Mouse (Mus musculus) embryonic facial prominence, embryonic 12.5 days (tissue): ENCODE measurements around the gene Gm10803. TPM values are rescaled to one million over a fixed set of nuclear protein-coding genes. Genes with fewer than 3 reads are reported as not detected.

Experiments
- ATAC-seq: fragments of 200-750 bp; cut with Nextera tagmentation; 2 replicates; pipeline ENCODE4 v1.8.0; 2017; ENCODE audit not compliant: insufficient number of reproducible peaks, insufficient read depth, low FRiP score, low TSS enrichment
- H3K27ac ChIP-seq: fragments of 300-500 bp; sonication (generic); 2 replicates; pipeline ENCODE4 v1.5.1; 2016; ENCODE audit warnings: mild to moderate bottlenecking
- H3K27me3 ChIP-seq: fragments of 300-500 bp; sonication (generic); 2 replicates; pipeline ENCODE4 v1.6.1; 2016; ENCODE audit warnings: mild to moderate bottlenecking, moderate library complexity
- H3K36me3 ChIP-seq: fragments of 300-500 bp; sonication (generic); 2 replicates; pipeline ENCODE4 v1.6.1; 2016; ENCODE audit warnings: mild to moderate bottlenecking
- H3K4me1 ChIP-seq: fragments of 300-500 bp; sonication (generic); 2 replicates; pipeline ENCODE4 v1.6.1; 2016
- H3K4me2 ChIP-seq: fragments of 300-500 bp; sonication (generic); replicated peaks from 2 replicates; pipeline ENCODE4 v1.6.1; 2016; ENCODE audit warnings: mild to moderate bottlenecking, moderate library complexity
- H3K4me3 ChIP-seq: fragments of 300-500 bp; sonication (generic); 2 replicates; pipeline ENCODE4 v1.5.1; 2016; ENCODE audit warnings: mild to moderate bottlenecking
- H3K9ac ChIP-seq: fragments of 300-500 bp; sonication (generic); 2 replicates; pipeline ENCODE4 v1.6.1; 2016; ENCODE audit warnings: mild to moderate bottlenecking, moderate library complexity
- H3K9me3 ChIP-seq: fragments of 300-500 bp; sonication (generic); 2 replicates; pipeline ENCODE4 v1.6.1; 2016; ENCODE audit warnings: mild to moderate bottlenecking, moderate library complexity
- WGBS: fragments of 180-500 bp; shearing (Covaris S2); methylation state at CpG from one replicate; pipeline ENCODE4 v1.1.7; 2016; 5-methylcytosine and 5-hydroxymethylcytosine counted together
- polyA plus RNA-seq: library from polyadenylated mRNA; unstranded; fragments of >200 nt; fragmentation: Nextera tagmentation; extraction: Ambion mirVana; gene quantifications from 2 replicates; pipeline ENCODE4 v1.2.1, GENCODE M21; 2016

The Gm10803 gene
- polyA plus RNA-seq, 1 experiment from 2014 or later, result not detected

DNA sequence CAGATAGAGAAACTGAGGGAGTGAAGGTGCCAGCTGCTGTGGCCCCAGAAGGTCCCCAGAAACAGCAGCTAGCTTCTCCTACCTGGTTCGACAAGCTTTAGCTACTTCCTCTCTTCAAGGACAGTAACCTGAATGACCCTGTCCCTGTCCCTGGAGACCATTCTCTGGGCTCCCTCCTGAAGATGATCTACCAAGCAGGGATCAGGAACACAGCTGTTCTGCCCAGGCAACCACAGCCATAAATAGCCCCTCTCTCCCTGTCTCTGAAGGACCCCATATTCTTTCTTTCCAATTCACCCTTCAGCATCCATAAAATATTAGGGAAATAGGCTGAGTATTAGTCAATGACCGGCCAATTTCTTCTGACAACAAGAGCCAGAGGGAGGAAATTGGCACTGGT is 18.6 kb upstream of the Gm10803 start:
- Histone ChIP-seq H3K4me1 (peaks cover 17% of the 10 kb centered on the region), H3K36me3 (no peaks in the 10 kb centered on the region), H3K4me2 (no peak overlapping the region), H3K27me3 (no peaks in the 10 kb centered on the region), H3K9me3 (no peaks in the 10 kb centered on the region), H3K4me3 (no peak overlapping the region), H3K9ac (no peak overlapping the region), H3K27ac (no peak overlapping the region)
- WGBS, result 72% methylated on average over 2 of the region's 2 CpGs
- no peak for ATAC-seq

DNA sequence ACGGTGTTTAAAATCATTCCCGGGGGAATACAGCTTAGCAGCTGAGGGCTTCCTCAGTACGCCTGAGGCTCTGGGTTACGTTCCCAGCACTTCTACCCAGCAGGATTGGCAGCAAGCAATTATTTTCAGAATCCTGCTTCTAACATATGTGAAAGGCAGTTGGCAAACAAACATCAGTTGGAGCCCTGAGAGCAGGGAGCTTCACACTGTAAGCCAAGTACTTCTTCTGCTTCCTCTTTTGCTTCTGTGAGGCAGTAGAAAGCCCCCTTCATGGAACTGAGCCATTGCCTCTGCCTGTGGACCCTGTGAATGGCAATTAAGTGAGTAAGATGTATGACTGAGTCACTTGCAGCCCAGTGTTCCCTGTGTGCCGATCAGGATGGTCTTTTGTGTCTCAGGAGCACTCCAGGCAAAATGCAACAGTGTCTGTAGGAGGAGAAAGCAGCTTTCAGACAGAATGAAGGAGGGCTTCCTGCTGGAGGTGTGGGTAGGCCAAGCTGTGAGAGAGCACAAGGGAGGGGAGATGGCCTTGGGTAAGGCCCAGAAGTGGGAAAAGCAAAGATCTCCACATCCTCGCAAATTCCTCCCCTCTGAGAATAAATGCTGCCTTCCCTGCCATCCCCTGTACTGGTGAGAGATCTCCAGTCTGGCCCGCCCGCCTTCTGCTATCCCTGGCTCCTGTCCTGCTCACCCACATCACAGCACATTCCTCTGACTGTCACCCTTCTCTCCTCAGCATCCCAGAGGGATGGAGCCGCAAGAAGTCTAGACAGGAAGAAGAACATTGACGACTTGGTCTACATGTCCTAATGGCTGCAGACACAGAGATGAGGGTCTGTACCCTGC is 7.5 kb upstream of the Gm10803 start:
- H3K4me3 ChIP-seq, result no peak overlapping the region
- no peak overlapping the region for H3K9ac ChIP-seq
- 55% methylated on average over 10 of the region's 10 CpGs for WGBS
- no peak overlapping the region for H3K4me2 ChIP-seq
- no peaks in the 10 kb centered on the region for H3K36me3 ChIP-seq
- peaks cover 28% of the 10 kb centered on the region for H3K4me1 ChIP-seq
- H3K9me3 ChIP-seq, result no peaks in the 10 kb centered on the region
- H3K27me3 ChIP-seq, result no peaks in the 10 kb centered on the region
- peak overlapping the region; percentile 86 for H3K27ac ChIP-seq
- ATAC-seq, result no peak

DNA sequence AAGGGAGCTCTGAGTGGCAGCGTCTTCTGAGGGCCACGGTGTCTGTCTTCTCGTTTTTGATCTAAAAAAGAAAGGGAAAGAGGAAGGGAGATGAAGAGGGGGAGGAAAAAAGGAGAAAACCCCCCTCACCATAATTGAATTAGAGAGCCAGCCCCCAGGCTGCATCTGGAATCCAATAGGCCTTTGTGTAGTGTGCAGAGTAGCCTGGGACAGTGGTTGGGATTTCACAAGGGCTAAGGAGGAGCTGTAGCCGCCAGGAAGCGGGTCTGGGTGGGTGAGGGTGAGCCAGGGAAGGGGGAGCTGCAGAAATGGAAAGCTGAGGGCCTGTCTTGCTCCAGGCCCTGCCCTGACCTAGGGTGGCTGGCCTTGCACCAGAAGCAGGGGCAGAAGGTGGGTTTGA is 6.5 kb upstream of the Gm10803 start:
- Histone ChIP-seq H3K27me3 (no peaks in the 10 kb centered on the region), H3K9me3 (no peaks in the 10 kb centered on the region), H3K4me1 (peaks cover 28% of the 10 kb centered on the region), H3K36me3 (no peaks in the 10 kb centered on the region), H3K4me3 (no peak overlapping the region), H3K4me2 (no peak overlapping the region), H3K27ac (peak overlapping the region; percentile 86), H3K9ac (0 out of 2 replicates have a peak overlapping the region, but pooled peaks have one; percentile 27)
- ATAC-seq, result 0 out of 2 replicates have a peak, but pooled peaks have one; percentile 63
- WGBS, result 15% methylated on average over 5 of the region's 5 CpGs

DNA sequence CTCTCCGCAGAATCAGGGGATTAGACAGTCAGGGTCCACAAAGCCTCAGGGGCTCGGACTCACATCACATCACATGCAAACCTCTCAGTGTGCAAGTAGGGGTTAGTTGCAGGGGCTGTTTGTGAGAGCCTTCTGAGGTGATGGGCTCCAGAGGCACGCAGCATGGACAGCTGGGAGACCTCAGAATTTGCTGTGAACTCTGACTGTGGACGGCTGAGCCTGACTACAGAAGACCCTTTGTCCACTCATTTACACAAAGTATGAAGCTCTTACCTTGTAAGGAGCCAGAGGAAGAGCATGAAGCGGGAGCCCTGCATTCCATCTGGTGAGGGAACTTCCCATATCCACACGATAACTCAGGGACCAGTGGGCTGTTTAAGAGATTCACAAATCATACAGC is 5.3 kb downstream of the Gm10803 start:
- no peaks in the 10 kb centered on the region for H3K9me3 ChIP-seq
- peaks cover 33% of the 10 kb centered on the region for H3K4me1 ChIP-seq
- no peaks in the 10 kb centered on the region for H3K27me3 ChIP-seq
- H3K9ac ChIP-seq, result no peak overlapping the region
- 0 out of 2 replicates have a peak overlapping the region, but pooled peaks have one; percentile 43 for H3K27ac ChIP-seq
- WGBS, result 25% methylated on average over 6 of the region's 6 CpGs
- no peak for ATAC-seq
- H3K36me3 ChIP-seq, result no peaks in the 10 kb centered on the region
- H3K4me2 ChIP-seq, result no peak overlapping the region
- H3K4me3 ChIP-seq, result no peak overlapping the region

DNA sequence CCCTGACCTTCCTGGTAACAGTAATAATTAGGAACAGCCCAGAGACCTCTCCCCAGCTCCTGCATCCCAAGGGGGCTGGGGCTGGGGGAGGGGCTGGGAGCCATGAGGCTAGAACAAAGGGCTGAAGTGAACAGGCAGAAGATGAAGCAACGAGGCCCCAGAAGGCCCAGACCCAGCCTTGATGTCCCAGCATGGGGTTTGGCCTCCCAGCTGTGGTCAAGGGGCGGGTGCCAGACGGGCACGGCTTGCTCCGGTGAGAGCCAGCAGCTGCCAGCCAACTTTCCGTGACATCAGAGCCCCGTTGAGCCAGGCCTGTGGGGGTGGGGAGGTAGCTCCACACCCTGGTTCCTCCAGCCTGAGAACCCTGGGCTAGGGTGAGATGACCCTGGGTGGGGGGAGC is 7.3 kb downstream of the Gm10803 start:
- no peak for ATAC-seq
- no peaks in the 10 kb centered on the region for H3K27me3 ChIP-seq
- no peak overlapping the region for H3K4me2 ChIP-seq
- H3K9ac ChIP-seq, result no peak overlapping the region
- no peaks in the 10 kb centered on the region for H3K9me3 ChIP-seq
- peaks cover 33% of the 10 kb centered on the region for H3K4me1 ChIP-seq
- H3K4me3 ChIP-seq, result no peak overlapping the region
- 23% methylated on average over 7 of the region's 7 CpGs for WGBS
- no peak overlapping the region for H3K27ac ChIP-seq
- H3K36me3 ChIP-seq, result no peaks in the 10 kb centered on the region

- no peak overlapping the region for H3K27ac ChIP-seq
- H3K4me1 ChIP-seq, result peaks cover 12% of the 10 kb centered on the region
- 67% methylated on average over 5 of the region's 5 CpGs for WGBS
- H3K27me3 ChIP-seq, result no peaks in the 10 kb centered on the region
- 0 out of 2 replicates have a peak, but pooled peaks have one; percentile 35 for ATAC-seq
- H3K9me3 ChIP-seq, result no peaks in the 10 kb centered on the region
- no peaks in the 10 kb centered on the region for H3K36me3 ChIP-seq
- no peak overlapping the region for H3K4me3 ChIP-seq
- no peak overlapping the region; the same call in 1 of the 2 replicates for H3K9ac ChIP-seq
- H3K4me2 ChIP-seq, result no peak overlapping the region
Measured at GRCm38 (mm10) chr2:93572565-93572964, 12.2 kb downstream of the Gm10803 start.

GRCm38 (mm10) chr2:93581271-93581670 is 20.9 kb downstream of the Gm10803 start:
- ATAC-seq, result no peak
- Histone ChIP-seq H3K9me3 (no peaks in the 10 kb centered on the region), H3K9ac (no peak overlapping the region), H3K27me3 (no peaks in the 10 kb centered on the region), H3K27ac (no peak overlapping the region), H3K36me3 (no peaks in the 10 kb centered on the region), H3K4me3 (no peak overlapping the region), H3K4me2 (no peak overlapping the region), H3K4me1 (peaks cover 6% of the 10 kb centered on the region; the same call in 1 of the 2 replicates)
- WGBS, result 45% methylated on average over 3 of the region's 3 CpGs

- no peak for ATAC-seq
- no peaks in the 10 kb centered on the region for H3K27me3 ChIP-seq
- no peaks in the 10 kb centered on the region for H3K36me3 ChIP-seq
- 58% methylated on average over 1 of the region's 1 CpGs for WGBS
- H3K4me1 ChIP-seq, result peaks cover 21% of the 10 kb centered on the region
- H3K4me3 ChIP-seq, result no peak overlapping the region
- no peak overlapping the region for H3K4me2 ChIP-seq
- H3K9ac ChIP-seq, result no peak overlapping the region
- no peak overlapping the region for H3K27ac ChIP-seq
- H3K9me3 ChIP-seq, result no peaks in the 10 kb centered on the region
Measured at GRCm38 (mm10) chr2:93585821-93586220, 25.5 kb downstream of the Gm10803 start.

DNA sequence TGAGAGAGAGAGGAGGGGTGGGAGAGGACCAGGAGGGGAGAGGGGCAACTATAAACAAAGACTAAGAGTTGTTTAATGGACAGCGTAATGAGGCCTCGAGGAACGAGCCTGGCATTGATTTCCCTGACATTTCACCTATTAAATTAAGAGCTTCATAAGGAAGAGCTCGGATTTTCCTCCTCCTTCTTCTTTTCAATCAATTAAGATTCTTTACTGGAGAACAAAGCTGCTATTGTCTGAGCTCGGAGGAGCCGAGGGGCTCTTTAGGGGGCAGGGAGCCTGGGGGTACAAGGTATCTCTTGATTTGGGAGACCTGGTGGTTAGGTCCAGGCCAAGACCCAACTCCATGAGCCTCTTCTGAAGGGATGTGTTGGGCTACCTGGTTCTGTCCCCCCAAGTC is 27.1 kb downstream of the Gm10803 start:
- 12% methylated on average over 6 of the region's 6 CpGs for WGBS
- Histone ChIP-seq H3K4me3 (no peak overlapping the region), H3K9ac (no peak overlapping the region), H3K9me3 (no peaks in the 10 kb centered on the region), H3K27me3 (no peaks in the 10 kb centered on the region), H3K4me1 (peaks cover 24% of the 10 kb centered on the region), H3K36me3 (no peaks in the 10 kb centered on the region), H3K27ac (no peak overlapping the region), H3K4me2 (no peak overlapping the region)
- ATAC-seq, result no peak

GRCm38 (mm10) chr2:93589875-93590274 is 29.5 kb downstream of the Gm10803 start:
- 70% methylated on average over 4 of the region's 4 CpGs for WGBS
- H3K27ac ChIP-seq, result no peak overlapping the region
- no peak for ATAC-seq

DNA sequence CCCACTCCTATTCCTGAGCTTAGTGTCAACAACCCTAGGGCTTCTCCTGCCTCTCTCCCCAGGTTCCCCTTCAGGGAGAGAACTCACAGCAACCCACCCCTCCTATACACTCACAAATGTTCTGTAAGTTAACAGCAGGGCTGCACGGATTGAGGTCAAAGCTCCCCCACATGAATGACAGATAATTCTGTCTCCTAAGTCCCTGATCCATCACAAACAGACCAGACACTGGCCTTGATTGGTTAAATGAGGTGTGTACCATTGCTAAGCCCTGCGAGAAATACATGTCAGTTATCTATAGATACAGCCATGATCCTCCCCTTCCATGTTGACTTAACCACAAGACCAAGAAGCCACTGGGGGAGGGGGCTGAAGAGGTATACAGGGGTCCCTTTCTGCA is 31.3 kb downstream of the Gm10803 start:
- H3K4me2 ChIP-seq, result no peak overlapping the region
- no peaks in the 10 kb centered on the region for H3K36me3 ChIP-seq
- H3K9ac ChIP-seq, result no peak overlapping the region
- H3K27me3 ChIP-seq, result no peaks in the 10 kb centered on the region
- H3K4me1 ChIP-seq, result peaks cover 33% of the 10 kb centered on the region
- no peak overlapping the region for H3K4me3 ChIP-seq
- H3K27ac ChIP-seq, result no peak overlapping the region
- H3K9me3 ChIP-seq, result no peaks in the 10 kb centered on the region
- ATAC-seq, result no peak
- 26% methylated on average over 2 of the region's 2 CpGs for WGBS

More at GRCm38 (mm10) chr2:93589875-93590274, 29.5 kb downstream of the Gm10803 start:
- no peaks in the 10 kb centered on the region for H3K36me3 ChIP-seq
- peaks cover 30% of the 10 kb centered on the region for H3K4me1 ChIP-seq
- H3K9me3 ChIP-seq, result no peaks in the 10 kb centered on the region
- no peaks in the 10 kb centered on the region for H3K27me3 ChIP-seq
- no peak overlapping the region for H3K9ac ChIP-seq
- H3K4me2 ChIP-seq, result no peak overlapping the region
- no peak overlapping the region for H3K4me3 ChIP-seq

DNA sequence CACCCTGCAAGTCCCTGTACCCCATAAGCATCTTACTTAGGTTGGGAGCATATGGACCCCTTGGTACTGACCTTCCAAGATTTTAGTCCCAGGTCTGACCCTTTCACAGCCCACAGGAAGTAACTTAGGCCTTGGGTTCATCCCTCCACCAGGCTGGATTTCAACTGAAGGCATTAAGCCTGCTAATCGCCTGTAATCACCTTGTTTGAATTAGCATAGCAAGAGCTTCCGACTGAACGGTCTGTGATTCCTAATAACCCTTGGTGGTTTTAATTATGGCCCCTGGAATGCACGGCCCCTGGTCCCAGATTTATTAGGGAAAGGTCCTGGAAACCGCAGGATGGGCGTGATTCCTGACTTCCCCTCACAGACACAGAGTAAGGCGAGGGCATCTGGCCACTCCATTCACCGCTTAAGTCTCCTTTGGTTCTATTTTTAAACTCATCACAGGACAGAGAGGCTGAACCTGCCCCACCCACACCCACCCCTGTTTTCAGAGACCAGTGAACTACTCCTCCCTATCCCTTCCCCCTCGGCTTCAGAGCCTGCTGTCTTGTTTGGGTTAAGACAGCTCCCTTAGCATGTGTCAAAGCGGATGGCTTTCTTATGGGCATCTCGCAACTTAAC is 31.9 kb downstream of the Gm10803 start:
- Histone ChIP-seq H3K9ac (no peak overlapping the region), H3K36me3 (no peaks in the 10 kb centered on the region), H3K27ac (peak overlapping the region; percentile 20; the same call in 1 of the 2 replicates), H3K4me3 (no peak overlapping the region), H3K4me1 (peaks cover 30% of the 10 kb centered on the region), H3K4me2 (no peak overlapping the region), H3K9me3 (no peaks in the 10 kb centered on the region), H3K27me3 (no peaks in the 10 kb centered on the region)
- ATAC-seq, result no peak
- WGBS, result 16% methylated on average over 11 of the region's 11 CpGs
